Mouse (Mus musculus): Measurements from ENCODE around the gene Cops9.

DNA sequence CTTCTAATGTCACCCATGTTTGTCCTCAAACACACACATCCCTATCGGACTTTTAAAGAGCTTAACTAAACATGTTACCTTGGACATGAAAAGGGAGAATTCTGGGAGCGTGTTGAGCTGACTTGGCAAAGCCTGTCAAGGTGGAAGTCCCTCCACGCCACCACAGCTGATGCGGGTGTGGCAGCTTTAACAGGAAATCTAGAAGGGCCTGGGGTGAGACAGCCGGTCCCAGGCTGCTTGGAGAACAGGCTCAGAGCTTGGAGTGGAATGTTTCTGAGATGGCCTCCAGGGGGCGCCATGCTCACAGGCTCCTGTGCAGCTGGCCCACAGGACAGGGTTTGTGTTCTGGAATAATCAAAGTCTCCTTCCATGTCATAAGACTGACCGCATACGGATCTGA is 6.9 kb upstream of the Cops9 start, which contains the start of gene Otos:
- TF ChIP-seq POLR2A (IDR thresholded peaks at IDR 0.05; ENCODE audit: control insufficient read depth, extremely low read depth, insufficient read depth, low read length, poor library complexity) (no peak), CTCF (IDR thresholded peaks at IDR 0.05; ENCODE audit: borderline replicate concordance, control insufficient read depth, extremely low read depth, insufficient read depth, low read length, poor library complexity) (peak; percentile 84; the same call in 1 of the 2 replicates)

Data from thymus, adult 2 months (tissue).